Mouse (Mus musculus): Measurements from ENCODE around the gene Xrra1. TPM values are rescaled to one million over a fixed set of nuclear protein-coding genes. Genes with fewer than 3 reads are reported as not detected.

Gene Xrra1
- polyA plus RNA-seq, 1 experiment from 2014 or later, result 0.37 TPM

GRCm38 (mm10) chr7:99837358-99838071 lies 21.4 kb upstream of the Xrra1 start:
- Histone ChIP-seq H3K9me3 (ENCODE audit: control insufficient read depth, low read length) (no peaks in the 10 kb centered on the region), H3K4me1 (replicated peaks; ENCODE audit: control insufficient read depth, insufficient read depth, low read length) (no peaks in the 10 kb centered on the region), H3K27ac (ENCODE audit: low read depth, low read length) (no peak overlapping the region), H3K27me3 (ENCODE audit: control insufficient read depth, insufficient read depth, low read length) (no peaks in the 10 kb centered on the region), H3K4me3 (ENCODE audit: low read depth, low read length) (no peak overlapping the region), H3K4me2 (replicated peaks; ENCODE audit: low read depth, low read length) (no peak overlapping the region), H3K36me3 (ENCODE audit: control insufficient read depth, insufficient read depth, low read length) (peaks cover 3% of the 10 kb centered on the region; the same call in 1 of the 2 replicates), H3K9ac (ENCODE audit: low read depth, low read length) (no peak overlapping the region)
- ATAC-seq (ENCODE audit: low FRiP score) (no peak), DNase-seq (ENCODE audit: low spot score) (no peak)
- 86% methylated on average over 6 of the region's 6 CpGs for WGBS

- H3K36me3 ChIP-seq (ENCODE audit: control insufficient read depth, insufficient read depth, low read length), result peaks cover 3% of the 10 kb centered on the region; the same call in 1 of the 2 replicates
- no peaks in the 10 kb centered on the region for H3K27me3 ChIP-seq (ENCODE audit: control insufficient read depth, insufficient read depth, low read length)
- H3K4me3 ChIP-seq (ENCODE audit: low read depth, low read length), result no peak overlapping the region
- no peak overlapping the region for H3K9ac ChIP-seq (ENCODE audit: low read depth, low read length)
- no peak overlapping the region for H3K27ac ChIP-seq (ENCODE audit: low read depth, low read length)
- ATAC-seq (ENCODE audit: low FRiP score) (no peak), DNase-seq (ENCODE audit: low spot score) (no peak)
- H3K4me2 ChIP-seq (replicated peaks; ENCODE audit: low read depth, low read length), result no peak overlapping the region
- 92% methylated on average over 3 of the region's 3 CpGs for WGBS
- no peaks in the 10 kb centered on the region for H3K4me1 ChIP-seq (replicated peaks; ENCODE audit: control insufficient read depth, insufficient read depth, low read length)
- H3K9me3 ChIP-seq (ENCODE audit: control insufficient read depth, low read length), result no peaks in the 10 kb centered on the region
Observed at GRCm38 (mm10) chr7:99838241-99838640, 20.7 kb upstream of the Xrra1 start.

GRCm38 (mm10) chr7:99845533-99846236 lies 13.2 kb upstream of the Xrra1 start:
- Histone ChIP-seq H3K27me3 (ENCODE audit: control insufficient read depth, insufficient read depth, low read length) (no peaks in the 10 kb centered on the region), H3K4me3 (ENCODE audit: low read depth, low read length) (no peak overlapping the region), H3K9me3 (ENCODE audit: control insufficient read depth, low read length) (no peaks in the 10 kb centered on the region), H3K36me3 (ENCODE audit: control insufficient read depth, insufficient read depth, low read length) (peaks cover 5% of the 10 kb centered on the region; the same call in 1 of the 2 replicates), H3K9ac (ENCODE audit: low read depth, low read length) (no peak overlapping the region), H3K4me1 (replicated peaks; ENCODE audit: control insufficient read depth, insufficient read depth, low read length) (no peaks in the 10 kb centered on the region), H3K4me2 (replicated peaks; ENCODE audit: low read depth, low read length) (no peak overlapping the region), H3K27ac (ENCODE audit: low read depth, low read length) (no peak overlapping the region)
- no peak for ATAC-seq (ENCODE audit: low FRiP score)
- 96% methylated on average over 8 of the region's 8 CpGs for WGBS
- no peak for DNase-seq (ENCODE audit: low spot score)

- peaks cover 5% of the 10 kb centered on the region for H3K36me3 ChIP-seq (ENCODE audit: control insufficient read depth, insufficient read depth, low read length)
- 86% methylated on average over 5 of the region's 5 CpGs for WGBS
- no peaks in the 10 kb centered on the region for H3K9me3 ChIP-seq (ENCODE audit: control insufficient read depth, low read length)
Observed at GRCm38 (mm10) chr7:99850534-99850933, 8.4 kb upstream of the Xrra1 start.

DNA sequence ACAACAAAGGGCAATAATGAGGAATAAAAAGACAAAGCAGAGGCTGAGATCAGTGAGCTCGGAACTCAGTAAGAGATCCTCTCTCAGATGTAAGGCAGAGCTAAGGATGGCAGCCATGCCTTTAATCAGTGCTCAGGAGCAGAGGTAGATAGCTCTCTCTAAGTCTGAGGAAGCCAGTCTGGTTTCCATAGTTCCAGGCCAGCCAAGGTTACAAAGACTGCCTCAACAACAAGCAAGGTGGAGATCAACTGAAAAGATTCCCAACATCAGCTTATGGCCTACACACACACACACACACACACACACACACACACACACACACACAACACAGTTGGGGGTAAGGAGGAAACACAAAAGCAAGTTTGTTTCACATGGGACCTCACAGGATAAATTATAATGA lies 7.8 kb upstream of the Xrra1 start:
- no peak overlapping the region for H3K9ac ChIP-seq (ENCODE audit: low read depth, low read length)
- WGBS, result 57% methylated on average over 1 of the region's 1 CpGs
- H3K4me1 ChIP-seq (replicated peaks; ENCODE audit: control insufficient read depth, insufficient read depth, low read length), result no peaks in the 10 kb centered on the region
- H3K4me3 ChIP-seq (ENCODE audit: low read depth, low read length), result no peak overlapping the region
- ATAC-seq (ENCODE audit: low FRiP score) (no peak), DNase-seq (ENCODE audit: low spot score) (no peak)
- H3K4me2 ChIP-seq (replicated peaks; ENCODE audit: low read depth, low read length), result no peak overlapping the region
- H3K36me3 ChIP-seq (ENCODE audit: control insufficient read depth, insufficient read depth, low read length), result peaks cover 5% of the 10 kb centered on the region
- H3K27me3 ChIP-seq (ENCODE audit: control insufficient read depth, insufficient read depth, low read length), result no peaks in the 10 kb centered on the region
- no peak overlapping the region for H3K27ac ChIP-seq (ENCODE audit: low read depth, low read length)
- no peaks in the 10 kb centered on the region for H3K9me3 ChIP-seq (ENCODE audit: control insufficient read depth, low read length)

More at GRCm38 (mm10) chr7:99850534-99850933, 8.4 kb upstream of the Xrra1 start:
- Histone ChIP-seq H3K4me3 (ENCODE audit: low read depth, low read length) (no peak overlapping the region), H3K9ac (ENCODE audit: low read depth, low read length) (no peak overlapping the region), H3K4me2 (replicated peaks; ENCODE audit: low read depth, low read length) (no peak overlapping the region), H3K27ac (ENCODE audit: low read depth, low read length) (no peak overlapping the region), H3K4me1 (replicated peaks; ENCODE audit: control insufficient read depth, insufficient read depth, low read length) (no peaks in the 10 kb centered on the region), H3K27me3 (ENCODE audit: control insufficient read depth, insufficient read depth, low read length) (no peaks in the 10 kb centered on the region)
- ATAC-seq (ENCODE audit: low FRiP score), result no peak
- DNase-seq (ENCODE audit: low spot score), result no peak

DNA sequence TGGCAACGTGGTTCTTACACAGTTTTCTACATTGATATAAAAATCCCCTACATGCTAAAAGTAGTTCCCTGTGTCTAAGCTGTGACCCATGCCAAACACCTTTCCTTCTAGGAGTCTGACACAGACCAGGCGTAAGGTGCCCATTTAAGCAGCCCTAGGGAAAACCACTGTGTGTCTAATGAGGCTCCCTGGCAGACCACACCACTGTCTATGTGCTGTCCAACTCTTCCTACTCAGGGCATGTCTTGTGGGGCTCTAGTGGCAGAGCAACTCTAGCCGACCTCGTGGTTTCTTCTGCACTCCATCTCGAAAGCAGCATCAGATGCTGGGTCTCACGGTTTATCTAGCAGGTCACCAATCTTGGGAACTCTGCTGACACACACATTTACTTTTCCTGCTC lies 7.3 kb upstream of the Xrra1 start:
- Histone ChIP-seq H3K9ac (ENCODE audit: low read depth, low read length) (no peak overlapping the region), H3K9me3 (ENCODE audit: control insufficient read depth, low read length) (no peaks in the 10 kb centered on the region), H3K36me3 (ENCODE audit: control insufficient read depth, insufficient read depth, low read length) (peaks cover 3% of the 10 kb centered on the region), H3K27ac (ENCODE audit: low read depth, low read length) (no peak overlapping the region), H3K4me3 (ENCODE audit: low read depth, low read length) (no peak overlapping the region), H3K4me1 (replicated peaks; ENCODE audit: control insufficient read depth, insufficient read depth, low read length) (no peaks in the 10 kb centered on the region), H3K27me3 (ENCODE audit: control insufficient read depth, insufficient read depth, low read length) (no peaks in the 10 kb centered on the region), H3K4me2 (replicated peaks; ENCODE audit: low read depth, low read length) (no peak overlapping the region)
- 89% methylated on average over 6 of the region's 6 CpGs for WGBS
- ATAC-seq (ENCODE audit: low FRiP score) (no peak), DNase-seq (ENCODE audit: low spot score) (no peak)

DNA sequence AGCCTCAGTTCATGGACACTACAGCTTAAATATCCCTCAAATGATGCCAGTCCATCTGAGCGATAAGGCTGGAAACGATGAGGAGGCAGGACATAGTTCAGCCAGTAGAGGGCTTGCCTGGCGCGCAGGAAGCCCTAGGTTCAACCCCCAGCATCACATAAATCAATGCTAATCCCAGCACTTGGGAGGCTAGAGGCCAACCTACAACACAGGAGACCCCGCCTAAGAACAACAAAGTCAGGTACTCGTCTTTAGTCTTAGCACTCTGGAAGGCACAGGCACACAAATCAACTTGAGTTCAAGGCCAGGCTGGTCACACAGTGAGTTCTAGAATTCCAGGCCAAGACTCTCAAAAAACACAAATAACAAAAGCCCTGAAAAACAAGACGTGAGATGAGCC lies 5.6 kb upstream of the Xrra1 start:
- Histone ChIP-seq H3K9me3 (ENCODE audit: control insufficient read depth, low read length) (no peaks in the 10 kb centered on the region), H3K4me3 (ENCODE audit: low read depth, low read length) (no peak overlapping the region), H3K4me2 (replicated peaks; ENCODE audit: low read depth, low read length) (no peak overlapping the region), H3K36me3 (ENCODE audit: control insufficient read depth, insufficient read depth, low read length) (peaks cover 3% of the 10 kb centered on the region), H3K27ac (ENCODE audit: low read depth, low read length) (no peak overlapping the region), H3K9ac (ENCODE audit: low read depth, low read length) (no peak overlapping the region), H3K4me1 (replicated peaks; ENCODE audit: control insufficient read depth, insufficient read depth, low read length) (peaks cover 3% of the 10 kb centered on the region), H3K27me3 (ENCODE audit: control insufficient read depth, insufficient read depth, low read length) (no peaks in the 10 kb centered on the region)
- DNase-seq (ENCODE audit: low spot score) (no peak), ATAC-seq (ENCODE audit: low FRiP score) (no peak)
- whole genome bisulfite sequencing, result 91% methylated on average over 7 of the region's 7 CpGs

DNA sequence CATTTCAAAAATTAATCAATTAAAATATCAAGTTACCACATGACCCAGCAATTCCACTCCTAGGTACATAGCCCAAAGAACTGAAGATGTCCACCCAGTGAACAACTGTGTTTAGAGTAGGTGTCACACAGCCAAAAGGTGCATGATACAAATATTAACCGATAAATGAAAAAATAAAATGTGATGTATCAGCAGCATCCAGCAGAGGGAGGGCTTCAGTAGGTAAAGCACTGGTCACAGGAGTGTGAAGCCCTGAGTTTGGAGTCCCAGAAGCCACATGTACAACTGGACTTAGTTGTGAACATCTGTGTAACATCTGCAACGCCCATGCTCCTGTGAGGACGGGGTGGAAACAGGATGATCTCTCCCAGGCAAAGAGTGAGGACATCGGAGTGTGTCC lies 4.6 kb upstream of the Xrra1 start:
- H3K4me1 ChIP-seq (replicated peaks; ENCODE audit: control insufficient read depth, insufficient read depth, low read length), result peaks cover 3% of the 10 kb centered on the region
- H3K9me3 ChIP-seq (ENCODE audit: control insufficient read depth, low read length), result no peaks in the 10 kb centered on the region
- H3K9ac ChIP-seq (ENCODE audit: low read depth, low read length), result no peak overlapping the region
- H3K27me3 ChIP-seq (ENCODE audit: control insufficient read depth, insufficient read depth, low read length), result no peaks in the 10 kb centered on the region
- 84% methylated on average over 4 of the region's 4 CpGs for WGBS
- no peak for ATAC-seq (ENCODE audit: low FRiP score)
- H3K4me3 ChIP-seq (ENCODE audit: low read depth, low read length), result no peak overlapping the region
- no peak overlapping the region for H3K27ac ChIP-seq (ENCODE audit: low read depth, low read length)
- peaks cover 3% of the 10 kb centered on the region for H3K36me3 ChIP-seq (ENCODE audit: control insufficient read depth, insufficient read depth, low read length)
- no peak overlapping the region for H3K4me2 ChIP-seq (replicated peaks; ENCODE audit: low read depth, low read length)
- no peak for DNase-seq (ENCODE audit: low spot score)

Measured in hindbrain, embryonic 11.5 days (tissue).